Mouse (Mus musculus): Measurements from ENCODE around the gene Golga1. TPM values are rescaled to one million over a fixed set of nuclear protein-coding genes. Genes with fewer than 3 reads are reported as not detected.
A peak's percentile ranks its signal among the peaks of the same experiment; 100 is the strongest.
"Not testable (repeated sequence)": the region's sequence is repeated elsewhere in the genome, so short reads cannot be mapped to it uniquely, and the experiment has no call there.

Gene Golga1
- polyA plus RNA-seq, 1 experiment from 2014 or later: 42.6 TPM

- Histone ChIP-seq H3K27ac (replicated peaks; ENCODE audit: low read depth, low read length) (no peak overlapping the region), H3K4me3 (replicated peaks; ENCODE audit: low read depth, low read length) (no peak overlapping the region), H3K27me3 (ENCODE audit: control insufficient read depth, insufficient read depth, low read length) (no peaks in the 10 kb centered on the region), H3K4me2 (ENCODE audit: low read length) (no peak overlapping the region), H3K9ac (replicated peaks; ENCODE audit: low read length) (no peak overlapping the region), H3K36me3 (ENCODE audit: control insufficient read depth, insufficient read depth, low read length) (peaks cover 44% of the 10 kb centered on the region), H3K9me3 (ENCODE audit: control insufficient read depth, low read length) (no peaks in the 10 kb centered on the region), H3K4me1 (ENCODE audit: control insufficient read depth, insufficient read depth, low read length) (peaks cover 19% of the 10 kb centered on the region)
- ATAC-seq (ENCODE audit: low FRiP score, low TSS enrichment) (no peak), DNase-seq (no peak)
Observed at GRCm38 (mm10) chr2:39011264-39011663, 54.1 kb downstream of the Golga1 start.

- peaks cover 33% of the 10 kb centered on the region for H3K36me3 ChIP-seq (ENCODE audit: control insufficient read depth, insufficient read depth, low read length)
- H3K27me3 ChIP-seq (ENCODE audit: control insufficient read depth, insufficient read depth, low read length); DNase-seq; H3K4me2 ChIP-seq (ENCODE audit: low read length); H3K27ac ChIP-seq (replicated peaks; ENCODE audit: low read depth, low read length); H3K9ac ChIP-seq (replicated peaks; ENCODE audit: low read length); ATAC-seq (ENCODE audit: low FRiP score, low TSS enrichment); H3K4me3 ChIP-seq (replicated peaks; ENCODE audit: low read depth, low read length); H3K9me3 ChIP-seq (ENCODE audit: control insufficient read depth, low read length): not testable (repeated sequence)
- WGBS: 96% methylated on average over 4 of the region's 5 CpGs
- H3K4me1 ChIP-seq (ENCODE audit: control insufficient read depth, insufficient read depth, low read length): peaks cover 27% of the 10 kb centered on the region
Observed at GRCm38 (mm10) chr2:39010144-39010543, 55.2 kb downstream of the Golga1 start.

- no peak overlapping the region for H3K27ac ChIP-seq (replicated peaks; ENCODE audit: low read depth, low read length)
- no peaks in the 10 kb centered on the region for H3K9me3 ChIP-seq (ENCODE audit: control insufficient read depth, low read length)
- H3K4me3 ChIP-seq (replicated peaks; ENCODE audit: low read depth, low read length): peak overlapping the region; percentile 68
- H3K36me3 ChIP-seq (ENCODE audit: control insufficient read depth, insufficient read depth, low read length): peaks cover 21% of the 10 kb centered on the region
- peak overlapping the region; percentile 96 for H3K4me2 ChIP-seq (ENCODE audit: low read length)
- H3K4me1 ChIP-seq (ENCODE audit: control insufficient read depth, insufficient read depth, low read length): peaks cover 30% of the 10 kb centered on the region
- DNase-seq (no peak), ATAC-seq (ENCODE audit: low FRiP score, low TSS enrichment) (no peak)
- WGBS: 40% methylated on average over 3 of the region's 3 CpGs
- peak overlapping the region; percentile 88 for H3K9ac ChIP-seq (replicated peaks; ENCODE audit: low read length)
- no peaks in the 10 kb centered on the region for H3K27me3 ChIP-seq (ENCODE audit: control insufficient read depth, insufficient read depth, low read length)
Observed at GRCm38 (mm10) chr2:39008954-39009365, 56.4 kb downstream of the Golga1 start.

GRCm38 (mm10) chr2:39008350-39008851 is 56.9 kb downstream of the Golga1 start:
- WGBS: under 1% methylated on average over 25 of the region's 25 CpGs
- H3K9ac ChIP-seq (replicated peaks; ENCODE audit: low read length): peak overlapping the region; percentile 88
- peaks cover 36% of the 10 kb centered on the region for H3K4me1 ChIP-seq (ENCODE audit: control insufficient read depth, insufficient read depth, low read length)
- DNase-seq: peak; percentile 52
- peak overlapping the region; percentile 96 for H3K4me2 ChIP-seq (ENCODE audit: low read length)
- H3K27ac ChIP-seq (replicated peaks; ENCODE audit: low read depth, low read length): peak overlapping the region; percentile 90
- peak overlapping the region; percentile 68 for H3K4me3 ChIP-seq (replicated peaks; ENCODE audit: low read depth, low read length)
- H3K36me3 ChIP-seq (ENCODE audit: control insufficient read depth, insufficient read depth, low read length): peaks cover 19% of the 10 kb centered on the region
- peak; percentile 48 for ATAC-seq (ENCODE audit: low FRiP score, low TSS enrichment)
- no peaks in the 10 kb centered on the region for H3K27me3 ChIP-seq (ENCODE audit: control insufficient read depth, insufficient read depth, low read length)
- no peaks in the 10 kb centered on the region for H3K9me3 ChIP-seq (ENCODE audit: control insufficient read depth, low read length)

GRCm38 (mm10) chr2:39007865-39008264 is 57.5 kb downstream of the Golga1 start:
- Histone ChIP-seq H3K4me1 (ENCODE audit: control insufficient read depth, insufficient read depth, low read length) (peaks cover 41% of the 10 kb centered on the region), H3K9ac (replicated peaks; ENCODE audit: low read length) (peak overlapping the region; percentile 88), H3K4me2 (ENCODE audit: low read length) (peak overlapping the region; percentile 96), H3K36me3 (ENCODE audit: control insufficient read depth, insufficient read depth, low read length) (peaks cover 18% of the 10 kb centered on the region), H3K27me3 (ENCODE audit: control insufficient read depth, insufficient read depth, low read length) (no peaks in the 10 kb centered on the region), H3K27ac (replicated peaks; ENCODE audit: low read depth, low read length) (peak overlapping the region; percentile 90), H3K4me3 (replicated peaks; ENCODE audit: low read depth, low read length) (peak overlapping the region; percentile 68), H3K9me3 (ENCODE audit: control insufficient read depth, low read length) (no peaks in the 10 kb centered on the region)
- peak; percentile 96 for DNase-seq
- peak; percentile 88 for ATAC-seq (ENCODE audit: low FRiP score, low TSS enrichment)
- under 1% methylated on average over 44 of the region's 44 CpGs for WGBS

- no peaks in the 10 kb centered on the region for H3K9me3 ChIP-seq (ENCODE audit: control insufficient read depth, low read length)
Observed at GRCm38 (mm10) chr2:39006149-39006730, 59.1 kb downstream of the Golga1 start.

GRCm38 (mm10) chr2:39005574-39006079 is 59.7 kb downstream of the Golga1 start, which contains the start of gene Rpl35:
Gene Rpl35, minus strand, starts transcription at chr2:39005624.
- WGBS: 15% methylated on average over 15 of the region's 15 CpGs
- ATAC-seq (ENCODE audit: low FRiP score, low TSS enrichment): no peak
- Histone ChIP-seq H3K27me3 (ENCODE audit: control insufficient read depth, insufficient read depth, low read length) (no peaks in the 10 kb centered on the region), H3K36me3 (ENCODE audit: control insufficient read depth, insufficient read depth, low read length) (peaks cover 30% of the 10 kb centered on the region), H3K27ac (replicated peaks; ENCODE audit: low read depth, low read length) (peak within 1 kb of the TSS; percentile 87), H3K4me3 (replicated peaks; ENCODE audit: low read depth, low read length) (peak within 1 kb of the TSS; percentile 58), H3K9ac (replicated peaks; ENCODE audit: low read length) (peak within 1 kb of the TSS; percentile 88), H3K9me3 (ENCODE audit: control insufficient read depth, low read length) (no peaks in the 10 kb centered on the region), H3K4me2 (ENCODE audit: low read length) (peak within 1 kb of the TSS; percentile 94), H3K4me1 (ENCODE audit: control insufficient read depth, insufficient read depth, low read length) (peaks cover 41% of the 10 kb centered on the region)
- DNase-seq: no peak

More at GRCm38 (mm10) chr2:39006149-39006730, 59.1 kb downstream of the Golga1 start:
- ATAC-seq (ENCODE audit: low FRiP score, low TSS enrichment) (no peak), DNase-seq (no peak)
- WGBS: 90% methylated on average over 14 of the region's 14 CpGs
- no peaks in the 10 kb centered on the region for H3K27me3 ChIP-seq (ENCODE audit: control insufficient read depth, insufficient read depth, low read length)
- H3K4me1 ChIP-seq (ENCODE audit: control insufficient read depth, insufficient read depth, low read length): peaks cover 41% of the 10 kb centered on the region
- peaks cover 27% of the 10 kb centered on the region for H3K36me3 ChIP-seq (ENCODE audit: control insufficient read depth, insufficient read depth, low read length)
- no peak overlapping the region for H3K9ac ChIP-seq (replicated peaks; ENCODE audit: low read length)
- peak overlapping the region; percentile 94 for H3K4me2 ChIP-seq (ENCODE audit: low read length)
- H3K27ac ChIP-seq (replicated peaks; ENCODE audit: low read depth, low read length): no peak overlapping the region
- peak overlapping the region; percentile 58 for H3K4me3 ChIP-seq (replicated peaks; ENCODE audit: low read depth, low read length)

- peak; percentile 90 for ATAC-seq (ENCODE audit: low FRiP score, low TSS enrichment)
- H3K4me3 ChIP-seq (replicated peaks; ENCODE audit: low read depth, low read length): peak within 1 kb of the TSS; percentile 58
- peak within 1 kb of the TSS; percentile 87 for H3K27ac ChIP-seq (replicated peaks; ENCODE audit: low read depth, low read length)
- H3K9me3 ChIP-seq (ENCODE audit: control insufficient read depth, low read length): no peaks in the 10 kb centered on the region
- H3K9ac ChIP-seq (replicated peaks; ENCODE audit: low read length): peak within 1 kb of the TSS; percentile 88
- no peaks in the 10 kb centered on the region for H3K27me3 ChIP-seq (ENCODE audit: control insufficient read depth, insufficient read depth, low read length)
- DNase-seq: peak; percentile 97
- peaks cover 41% of the 10 kb centered on the region for H3K4me1 ChIP-seq (ENCODE audit: control insufficient read depth, insufficient read depth, low read length)
- peak within 1 kb of the TSS; percentile 94 for H3K4me2 ChIP-seq (ENCODE audit: low read length)
- WGBS: under 1% methylated on average over 58 of the region's 58 CpGs
- H3K36me3 ChIP-seq (ENCODE audit: control insufficient read depth, insufficient read depth, low read length): peaks cover 37% of the 10 kb centered on the region
Observed at GRCm38 (mm10) chr2:39004880-39005435, 60.4 kb downstream of the Golga1 start, which contains the start of gene Arpc5l. Gene Arpc5l, plus strand, starts transcription at chr2:39005348.

Measured in midbrain, embryonic 14.5 days (tissue).